Mouse (Mus musculus) lung, postnatal 36 days (tissue): ENCODE data around the gene March9.

Experiments used
- DNase-seq: peaks from one replicate; pipeline ENCODE4 v3.0.0; 2022; ENCODE audit warnings: mixed read lengths

March9 gene

GRCm38 (mm10) chr10:127061513-127061912 is 1.5 kb upstream of the March9 start:
- no peak for DNase-seq

DNA sequence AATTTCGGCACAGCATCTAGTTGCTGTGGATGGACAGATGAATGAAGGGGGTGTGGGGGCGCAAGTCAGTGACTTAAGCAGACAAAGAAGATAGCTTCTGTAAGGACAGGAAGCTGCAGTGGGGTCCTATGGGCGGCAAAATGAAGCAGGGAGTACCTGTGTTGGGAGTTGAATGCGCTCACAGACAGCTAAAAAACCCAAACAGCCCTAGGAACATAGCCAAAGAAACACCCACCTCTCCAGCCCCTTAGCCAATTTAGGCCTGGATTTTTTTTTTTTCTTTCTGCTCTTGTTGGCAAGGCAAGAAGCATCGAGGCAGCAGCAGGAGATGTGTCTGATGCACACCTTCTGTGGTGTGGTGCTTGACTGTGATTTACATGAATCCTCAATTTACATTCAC is 1.1 kb upstream of the March9 start:
- DNase-seq = no peak

GRCm38 (mm10) chr10:127059174-127059967 is 613 bp downstream of the March9 start:
- DNase-seq = no peak

DNA sequence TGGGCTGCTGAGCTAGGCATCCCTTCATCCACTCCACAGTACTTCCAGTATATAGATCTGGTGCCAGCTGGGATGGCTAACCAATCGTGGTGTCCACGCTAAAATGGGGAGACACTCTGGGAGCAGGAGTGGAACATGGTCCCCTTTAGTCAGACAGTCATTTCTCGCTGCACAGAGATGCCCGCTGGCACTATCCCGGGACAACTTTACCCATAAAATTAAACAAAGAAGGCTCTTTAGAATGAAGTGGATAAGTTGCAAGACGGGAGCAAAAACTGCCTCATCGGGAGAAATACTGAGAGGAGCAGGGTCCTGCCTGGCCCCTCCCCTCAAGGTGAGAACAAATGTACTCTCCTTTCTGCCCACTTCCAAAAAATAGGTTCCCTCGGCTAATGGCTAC is 1.3 kb downstream of the March9 start:
- no peak for DNase-seq

DNA sequence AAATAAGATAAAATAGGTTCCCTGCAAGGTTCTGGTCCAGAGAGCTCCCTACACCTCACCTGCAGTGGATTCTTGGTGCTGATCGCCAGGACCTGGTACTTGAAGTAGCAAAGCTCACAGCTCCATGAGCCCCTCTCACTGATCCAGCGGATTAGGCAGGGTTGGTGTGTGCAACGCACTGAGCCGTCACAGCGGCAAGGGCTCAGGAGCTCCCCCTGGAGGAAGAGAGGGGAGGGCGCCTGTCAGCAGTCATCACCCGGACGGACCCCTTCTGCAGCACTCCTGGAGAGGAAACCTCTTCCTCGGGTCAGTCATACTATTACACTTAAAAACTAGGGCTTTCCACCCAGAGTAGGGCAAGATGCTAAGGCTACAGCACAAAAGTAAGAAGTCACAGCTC is 1.8 kb downstream of the March9 start:
- peak; percentile 83 for DNase-seq

- DNase-seq = no peak
Observed at GRCm38 (mm10) chr10:127056490-127056889, 3.5 kb downstream of the March9 start.

GRCm38 (mm10) chr10:127055406-127055805 is 4.6 kb downstream of the March9 start:
- no peak for DNase-seq

DNA sequence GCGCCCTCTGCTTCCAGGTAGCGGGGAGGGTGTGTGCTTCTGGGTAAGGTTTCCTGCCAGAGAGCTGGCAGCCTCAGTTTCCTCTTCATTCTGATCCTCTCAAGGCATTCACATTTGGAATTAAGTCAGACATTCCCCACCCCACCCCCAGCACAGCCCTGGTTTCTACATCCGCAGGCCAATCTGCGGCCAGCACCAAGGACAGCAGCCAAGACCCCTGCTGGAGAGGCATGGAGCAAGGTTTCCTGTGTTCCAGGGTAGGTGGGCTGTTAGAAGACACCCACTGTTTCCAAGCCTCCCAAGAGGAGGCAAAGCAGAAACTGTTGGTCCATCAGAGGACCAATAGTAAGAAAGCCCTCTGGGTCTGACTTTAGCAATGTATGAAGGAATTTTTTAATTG is 5.3 kb downstream of the March9 start:
- no peak for DNase-seq

- no peak for DNase-seq
Observed at GRCm38 (mm10) chr10:127050119-127050474, 9.9 kb downstream of the March9 start.

DNA sequence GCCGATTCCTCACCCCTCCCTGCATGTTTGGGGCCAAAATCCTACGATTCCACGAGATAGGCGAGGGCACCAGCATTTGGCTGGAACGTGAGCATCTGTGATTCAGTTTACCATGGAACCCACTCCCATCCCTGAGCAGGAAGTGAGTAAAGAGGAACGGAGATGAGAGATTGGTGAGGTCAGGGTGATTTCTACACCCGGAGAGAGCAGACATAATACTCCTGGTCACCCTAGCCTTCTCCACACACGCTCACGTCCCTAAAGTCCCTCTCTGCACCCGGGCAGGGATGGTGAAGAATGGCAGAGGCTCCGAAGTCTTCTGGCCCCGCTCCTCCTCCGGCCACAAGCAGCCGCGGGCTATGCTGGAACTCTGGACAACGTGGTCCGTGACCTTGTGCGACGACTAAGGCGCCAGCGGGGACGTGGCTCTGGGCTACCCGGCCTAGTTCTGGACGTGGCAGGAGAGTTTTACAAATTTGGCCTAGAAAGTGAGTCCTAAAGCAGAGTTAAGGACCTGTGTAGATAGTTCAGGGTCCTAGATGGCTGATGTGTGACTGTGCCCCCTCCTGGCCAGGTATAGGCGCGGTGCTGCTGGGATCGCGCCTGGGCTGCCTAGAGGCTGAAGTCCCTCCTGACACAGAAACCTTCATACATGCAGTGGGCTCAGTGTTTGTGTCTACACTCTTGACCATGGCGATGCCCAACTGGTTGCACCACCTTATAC is 10.4 kb downstream of the March9 start:
- no peak for DNase-seq

DNA sequence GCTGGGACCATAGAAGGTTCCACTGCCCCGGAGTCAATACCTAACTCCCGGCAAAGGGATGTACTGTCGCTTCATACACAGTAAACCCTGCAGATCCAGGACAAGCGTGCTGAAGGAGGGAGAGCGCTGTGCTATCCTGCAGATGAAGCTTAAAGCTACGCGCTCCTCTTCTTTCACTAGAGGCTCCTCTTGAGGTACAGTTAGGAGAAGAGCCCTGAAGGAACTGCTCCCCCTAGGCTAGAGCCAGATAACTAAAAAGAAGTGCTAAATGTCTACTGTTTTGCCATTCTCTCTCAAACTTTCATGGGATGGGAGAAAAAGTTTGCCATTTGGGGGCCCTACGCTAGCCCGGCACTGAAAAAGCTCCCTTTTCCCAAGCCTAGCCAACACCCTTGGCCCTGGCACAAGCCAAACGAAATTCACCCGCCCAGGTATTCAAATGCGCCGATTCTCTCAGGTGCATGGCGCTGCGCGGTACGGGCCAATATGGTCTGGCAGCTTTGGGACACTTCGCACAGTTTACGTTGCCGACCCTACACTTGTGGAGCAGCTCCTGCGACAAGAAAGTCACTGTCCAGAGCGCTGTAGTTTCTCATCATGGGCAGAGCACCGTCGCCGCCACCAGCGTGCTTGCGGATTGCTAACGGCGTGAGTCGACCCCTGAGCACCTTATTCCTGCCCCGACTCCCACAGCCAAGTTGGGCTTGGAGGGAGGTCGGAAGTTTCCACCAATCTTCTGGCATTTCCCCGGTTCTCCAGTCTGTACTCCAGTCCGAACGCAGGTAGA is 11.2 kb downstream of the March9 start:
- no peak for DNase-seq

DNA sequence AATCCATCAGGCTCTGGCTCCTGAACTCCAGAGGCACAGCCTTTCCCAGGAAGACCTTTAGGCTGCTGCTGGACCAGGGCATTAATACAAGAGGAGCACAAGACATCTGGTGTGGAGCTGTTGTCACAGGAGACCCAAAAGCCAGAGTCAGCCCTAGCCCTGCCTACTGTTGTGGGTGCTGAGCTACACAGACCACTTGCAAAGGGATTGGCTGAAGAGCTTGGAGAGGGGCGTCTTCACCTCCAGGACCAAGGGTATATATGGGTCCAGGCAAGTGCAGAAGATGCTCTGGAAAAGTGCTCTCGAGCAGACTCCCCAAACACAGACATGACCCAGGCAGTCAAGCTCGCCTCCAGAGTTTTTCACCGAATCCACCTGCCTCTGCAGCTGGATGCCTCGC is 12.0 kb downstream of the March9 start, which contains the start of gene Cyp27b1:
Gene Cyp27b1 (plus strand): TSS at position 297 of the 400 bp plus-strand sequence.
- DNase-seq = no peak

- no peak for DNase-seq
Observed at GRCm38 (mm10) chr10:127043187-127043586, 16.8 kb downstream of the March9 start.

- DNase-seq = no peak
Observed at GRCm38 (mm10) chr10:127042468-127043115, 17.4 kb downstream of the March9 start.

DNA sequence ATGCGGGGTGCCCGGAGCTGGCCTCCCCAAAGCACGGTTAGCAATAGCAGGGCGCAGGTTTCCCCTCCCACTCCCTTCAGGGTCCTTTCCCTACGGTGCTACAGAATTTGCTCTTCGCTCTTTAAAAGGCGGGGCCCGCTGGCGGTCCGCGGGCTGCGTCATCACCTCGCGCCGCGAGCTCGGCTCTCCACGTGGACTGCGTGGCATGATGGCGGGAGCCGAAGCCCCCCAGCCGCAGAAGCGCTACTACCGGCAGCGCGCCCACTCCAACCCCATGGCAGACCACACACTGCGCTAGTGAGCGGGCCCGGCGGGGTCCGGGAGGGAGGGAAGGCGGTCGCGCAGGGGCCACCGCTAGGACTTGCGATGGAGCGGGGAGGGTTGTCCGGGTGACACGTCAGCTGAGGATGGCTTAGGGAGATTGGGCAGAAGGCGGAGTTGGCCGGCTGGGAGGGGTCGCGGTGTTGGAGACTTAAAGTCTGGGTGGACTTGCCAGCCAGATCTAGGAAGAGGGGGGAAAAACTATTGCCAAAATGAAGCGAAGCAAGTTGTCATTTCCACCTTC is 18.1 kb downstream of the March9 start:
- DNase-seq = peak; percentile 89

DNA sequence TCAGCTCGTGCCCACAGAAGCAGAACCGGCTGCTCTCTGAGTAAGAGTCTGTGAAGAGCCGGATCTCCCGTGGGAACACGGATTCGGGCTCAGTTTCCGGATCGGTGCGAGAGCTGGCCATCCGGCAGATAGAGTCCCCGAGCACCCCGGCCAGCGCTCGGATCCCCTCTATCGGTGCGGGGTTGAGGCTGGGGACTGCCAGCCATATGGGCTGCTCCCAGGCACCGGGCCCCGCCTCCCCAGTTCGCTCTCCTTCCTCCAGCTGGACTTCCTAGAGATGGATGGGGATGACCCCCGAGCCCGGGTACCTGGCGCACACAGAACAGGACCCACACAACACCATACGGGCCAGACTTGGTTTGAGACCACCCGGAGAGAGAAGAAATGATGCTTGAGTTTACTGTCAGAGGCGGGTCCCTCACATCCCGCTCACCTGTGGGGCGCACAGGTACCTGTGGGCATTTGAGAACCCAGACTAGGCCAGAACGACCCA is 18.7 kb downstream of the March9 start, which contains the start of the genes Mettl1 and Eef1akmt3:
Gene Mettl1 (plus strand): TSS at position 141 of the 493 bp plus-strand sequence.
Gene Eef1akmt3 (minus strand): TSS at position 240 of the 493 bp plus-strand sequence.
- DNase-seq = peak; percentile 30

- DNase-seq = no peak
Observed at GRCm38 (mm10) chr10:127040569-127041214, 19.3 kb downstream of the March9 start.

DNA sequence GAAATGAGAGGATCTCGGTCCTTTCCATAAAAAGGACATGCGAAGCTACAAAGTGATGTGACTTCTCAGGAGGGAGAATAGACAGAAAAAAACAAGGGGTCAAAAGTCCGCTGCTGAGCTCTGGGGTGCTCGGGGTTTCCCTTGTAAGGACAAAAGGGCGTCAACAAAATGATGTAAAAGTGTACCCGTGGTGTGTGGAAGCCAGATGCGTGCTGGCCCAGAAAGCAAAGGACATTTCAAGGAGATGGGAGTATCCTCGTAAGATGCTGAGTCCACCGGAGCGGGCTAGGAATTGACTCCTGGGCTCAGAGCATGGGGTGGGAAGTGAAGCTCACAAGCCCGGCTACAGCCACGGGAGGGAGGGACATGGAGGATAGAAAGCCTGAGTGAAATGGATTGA is 22.3 kb downstream of the March9 start:
- no peak for DNase-seq

DNA sequence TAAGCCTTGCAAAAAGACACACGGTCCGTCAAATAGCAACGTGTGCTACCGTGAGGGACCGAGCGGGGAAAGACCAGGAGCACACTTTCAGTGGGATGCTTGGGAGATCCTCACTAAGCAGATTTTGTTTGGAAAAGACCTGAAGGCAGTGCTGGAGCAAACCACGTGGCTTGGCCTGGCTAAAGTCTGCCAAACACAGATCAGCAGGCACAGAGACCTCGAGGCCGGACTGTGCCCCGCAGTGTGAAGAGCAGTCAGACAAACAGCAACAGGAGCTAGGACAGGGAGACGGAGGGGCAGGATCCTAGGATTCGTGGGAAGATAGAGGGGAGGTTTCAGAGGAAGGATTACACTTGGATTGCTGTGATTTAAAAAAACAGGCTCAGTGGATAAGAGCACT is 23.7 kb downstream of the March9 start:
- DNase-seq = no peak

- no peak for DNase-seq
Observed at GRCm38 (mm10) chr10:127033301-127033741, 26.7 kb downstream of the March9 start.
